Comparison of ENCODE assay signal across 11 mouse cellular contexts in the genomic region with DNA sequence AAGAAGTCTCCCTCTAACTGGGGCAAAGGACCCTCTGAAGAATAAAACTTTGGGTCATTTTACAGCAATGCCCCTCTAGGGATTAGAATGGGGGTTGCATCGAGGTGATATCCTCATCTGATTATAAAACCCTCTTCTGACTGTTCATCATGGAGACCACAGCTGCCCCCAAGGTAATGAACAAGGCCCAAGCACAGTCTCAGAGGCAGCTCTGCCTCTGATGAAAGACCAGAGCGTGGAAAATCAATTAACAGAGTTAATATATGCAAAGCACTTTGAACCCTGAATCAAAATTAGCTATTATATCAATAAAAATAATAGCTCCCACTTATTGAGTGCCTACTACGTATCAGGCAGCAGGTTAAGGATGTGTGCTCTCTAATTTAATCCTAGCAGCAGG.
DNase-seq lines count a peak whose midpoint lies in the region; ATAC-seq and TF ChIP-seq lines count a peak whose summit lies in the region.
"Had no signal": no experiment of that assay in that cellular context is flagged by ENCODE, and none has a peak within 500 bp of the region (broad histone marks: within the 10 kb centered on the region; RNA-seq: fewer than 3 reads in every experiment).

No protein-coding gene starts in this region.

- 45% methylated on average over 3 of the region's 3 CpGs for WGBS in midbrain, embryonic 12.5 days
- WGBS in midbrain, embryonic 15.5 days = 32% methylated on average over 3 of the region's 3 CpGs
- 21% methylated on average over 3 of the region's 3 CpGs for WGBS in midbrain, embryonic 14.5 days
- WGBS in midbrain, postnatal 0 days = 29% methylated on average over 3 of the region's 3 CpGs

- TF ChIP-seq POLR2A in brain, embryonic 14.5 days (IDR thresholded peaks at IDR 0.05; ENCODE audit: borderline replicate concordance, extremely low read depth, insufficient read depth, insufficient read length, poor library complexity, severe bottlenecking) = no peak

- no peak overlapping the region for H3K4me3 ChIP-seq in midbrain, embryonic 12.5 days
- H3K4me3 ChIP-seq in midbrain, embryonic 15.5 days = no peak overlapping the region
- H3K4me3 ChIP-seq in midbrain, embryonic 14.5 days (replicated peaks; ENCODE audit: low read depth, low read length) = no peak overlapping the region
- no peak overlapping the region for H3K4me3 ChIP-seq in midbrain, postnatal 0 days (ENCODE audit: low read depth, low read length)
- H3K4me3 ChIP-seq: embryonic facial prominence, embryonic 10.5 days; embryonic facial prominence, embryonic 12.5 days; forebrain, embryonic 13.5 days; forebrain, embryonic 15.5 days had no signal

- no peaks in the 10 kb centered on the region for H3K36me3 ChIP-seq in midbrain, embryonic 12.5 days
- no peaks in the 10 kb centered on the region for H3K36me3 ChIP-seq in midbrain, embryonic 15.5 days (replicated peaks)
- no peaks in the 10 kb centered on the region for H3K36me3 ChIP-seq in midbrain, embryonic 14.5 days (ENCODE audit: control insufficient read depth, insufficient read depth, low read length)
- H3K36me3 ChIP-seq in midbrain, postnatal 0 days (ENCODE audit: insufficient read depth, low read length) = no peaks in the 10 kb centered on the region
- H3K36me3 ChIP-seq: embryonic facial prominence, embryonic 10.5 days; embryonic facial prominence, embryonic 12.5 days; forebrain, embryonic 15.5 days had no signal

- H3K9me3 ChIP-seq in midbrain, embryonic 12.5 days = 0 out of 2 replicates have a peak, but pooled peaks cover 6% of the 10 kb centered on the region
- H3K9me3 ChIP-seq in midbrain, embryonic 15.5 days = no peaks in the 10 kb centered on the region
- H3K9me3 ChIP-seq in midbrain, embryonic 14.5 days (ENCODE audit: control insufficient read depth, low read length) = no peaks in the 10 kb centered on the region
- no peaks in the 10 kb centered on the region for H3K9me3 ChIP-seq in midbrain, postnatal 0 days (ENCODE audit: low read length)
- H3K9me3 ChIP-seq: forebrain, embryonic 13.5 days; forebrain, embryonic 15.5 days had no signal

- H3K4me2 ChIP-seq in midbrain, embryonic 12.5 days (replicated peaks) = no peak overlapping the region
- no peak overlapping the region for H3K4me2 ChIP-seq in midbrain, embryonic 15.5 days
- H3K4me2 ChIP-seq in midbrain, embryonic 14.5 days (ENCODE audit: low read length) = no peak overlapping the region
- no peak overlapping the region for H3K4me2 ChIP-seq in midbrain, postnatal 0 days (ENCODE audit: low read depth, low read length, poor library complexity, severe bottlenecking)
- H3K4me2 ChIP-seq: embryonic facial prominence, embryonic 12.5 days; forebrain, embryonic 13.5 days; forebrain, embryonic 15.5 days had no signal

- H3K27me3 ChIP-seq in midbrain, embryonic 12.5 days = no peaks in the 10 kb centered on the region
- no peaks in the 10 kb centered on the region for H3K27me3 ChIP-seq in midbrain, embryonic 15.5 days (replicated peaks)
- no peaks in the 10 kb centered on the region for H3K27me3 ChIP-seq in midbrain, embryonic 14.5 days (ENCODE audit: control insufficient read depth, insufficient read depth, low read length)
- H3K27me3 ChIP-seq in midbrain, postnatal 0 days (ENCODE audit: insufficient read depth, low read length) = no peaks in the 10 kb centered on the region
- H3K27me3 ChIP-seq: embryonic facial prominence, embryonic 12.5 days; forebrain, embryonic 13.5 days; forebrain, embryonic 15.5 days had no signal

- H3K4me1 ChIP-seq in midbrain, embryonic 12.5 days = no peaks in the 10 kb centered on the region
- H3K4me1 ChIP-seq in midbrain, embryonic 15.5 days = peaks cover 23% of the 10 kb centered on the region; the same call in 1 of the 2 replicates
- peaks cover 6% of the 10 kb centered on the region; the same call in 1 of the 2 replicates for H3K4me1 ChIP-seq in midbrain, embryonic 14.5 days (ENCODE audit: control insufficient read depth, insufficient read depth, low read length)
- H3K4me1 ChIP-seq in midbrain, postnatal 0 days (ENCODE audit: insufficient read depth, low read length) = 0 out of 2 replicates have a peak, but pooled peaks cover 7% of the 10 kb centered on the region
- H3K4me1 ChIP-seq: embryonic facial prominence, embryonic 12.5 days; forebrain, embryonic 13.5 days had no signal

- no peak overlapping the region; the same call in 1 of the 2 replicates for H3K27ac ChIP-seq in midbrain, embryonic 12.5 days (replicated peaks)
- H3K27ac ChIP-seq in midbrain, embryonic 15.5 days = no peak overlapping the region
- H3K27ac ChIP-seq in midbrain, embryonic 14.5 days (replicated peaks; ENCODE audit: low read depth, low read length) = no peak overlapping the region
- H3K27ac ChIP-seq in midbrain, postnatal 0 days (ENCODE audit: low read depth, low read length) = no peak overlapping the region
- H3K27ac ChIP-seq: embryonic facial prominence, embryonic 10.5 days; embryonic facial prominence, embryonic 12.5 days; forebrain, embryonic 13.5 days; forebrain, embryonic 15.5 days had no signal

- peak; percentile 54 for DNase-seq in midbrain, embryonic 14.5 days
- DNase-seq in midbrain, postnatal 0 days (ENCODE audit: low spot score) = no peak
- peak; percentile 34 for DNase-seq in brain, embryonic 14.5 days (ENCODE audit: low read depth)
- no peak for DNase-seq in spleen, postnatal 14 days (ENCODE audit: low spot score in 2 of 2)
- DNase-seq: adrenal gland, adult 2 months had no signal

- H3K9ac ChIP-seq in midbrain, embryonic 12.5 days (replicated peaks) = no peak overlapping the region
- H3K9ac ChIP-seq in midbrain, embryonic 15.5 days = no peak overlapping the region
- H3K9ac ChIP-seq in midbrain, embryonic 14.5 days (replicated peaks; ENCODE audit: low read length) = no peak overlapping the region
- no peak overlapping the region for H3K9ac ChIP-seq in midbrain, postnatal 0 days (replicated peaks; ENCODE audit: low read length, poor library complexity, severe bottlenecking)
- H3K9ac ChIP-seq: embryonic facial prominence, embryonic 12.5 days; forebrain, embryonic 13.5 days; forebrain, embryonic 15.5 days had no signal

- TF ChIP-seq CTCF in midbrain, postnatal 0 days (IDR thresholded peaks at IDR 0.05) = no peak
- TF ChIP-seq CTCF in brain, embryonic 14.5 days (IDR thresholded peaks at IDR 0.05; ENCODE audit: borderline replicate concordance, extremely low read depth, insufficient read depth, insufficient read length) = no peak

- 0 out of 2 replicates have a peak, but pooled peaks have one; percentile 27 for ATAC-seq in midbrain, embryonic 12.5 days (ENCODE audit: low FRiP score, low read depth)
- no peak for ATAC-seq in midbrain, embryonic 15.5 days (replicated peaks)
- ATAC-seq in midbrain, embryonic 14.5 days (ENCODE audit: low FRiP score, low TSS enrichment) = no peak; the same call in 1 of the 2 replicates
- no peak for ATAC-seq in midbrain, postnatal 0 days (ENCODE audit: low FRiP score)
- ATAC-seq: forebrain, embryonic 13.5 days; forebrain, embryonic 15.5 days had no signal

Comparison
In these comparisons a context has a peak if more than half of its experiments do, and no peak if none do; other contexts are left out.
1. DNase-seq: peak in midbrain, embryonic 14.5 days (single experiment) and brain, embryonic 14.5 days (single experiment); none in midbrain, postnatal 0 days (single experiment) and spleen, postnatal 14 days (0 of 2).